Mouse (Mus musculus) embryonic fibroblast, embryonic 13.5 days (primary cell): ENCODE data around the gene Crebbp.

ENCODE experiments used
- CTCF ChIP-seq: IDR thresholded peaks from 2 replicates; pipeline ENCODE4 v1.5.1; 2011; ENCODE audit warnings: mild to moderate bottlenecking, control low read depth, low read length, moderate library complexity, borderline replicate concordance; ENCODE audit not compliant: insufficient read depth
- POLR2A ChIP-seq: IDR thresholded peaks from 2 replicates; pipeline ENCODE4 v1.6.1; 2011; ENCODE audit warnings: low read depth, mild to moderate bottlenecking, control low read depth, low read length, moderate library complexity

GRCm38 (mm10) chr16:4263486-4263885 lies 49.7 kb upstream of the Crebbp start:
- TF ChIP-seq POLR2A (no peak), CTCF (no peak)
